Mouse (Mus musculus) lung, postnatal 25 days (tissue): ENCODE data around the gene Gbp6.
A peak's percentile ranks its signal among the peaks of the same experiment; 100 is the strongest.
"Not testable (repeated sequence)": the region's sequence is repeated elsewhere in the genome, so short reads cannot be mapped to it uniquely, and the experiment has no call there.

Experiments used
- DNase-seq: peaks from one replicate; pipeline ENCODE4 v3.0.0; 2022; ENCODE audit warnings: low spot score

Gene Gbp6

GRCm38 (mm10) chr5:105293226-105294165 lies at the start of gene Gbp6, which contains the start of gene Gm43302:
Gbp6 (minus strand) TSS chr5:105293698.
Gm43302 (minus strand) TSS chr5:105293695.
- peak; percentile 79 for DNase-seq

GRCm38 (mm10) chr5:105341281-105341680 lies 47.8 kb upstream of the Gbp6 start:
- DNase-seq: no peak

GRCm38 (mm10) chr5:105322543-105322942 lies 29.0 kb upstream of the Gbp6 start:
- DNase-seq: no peak

- no peak for DNase-seq
These were observed 17.4 kb upstream of the Gbp6 start for GRCm38 (mm10) chr5:105310941-105311340.

GRCm38 (mm10) chr5:105309148-105309547 lies 15.7 kb upstream of the Gbp6 start:
- DNase-seq: not testable (repeated sequence)

GRCm38 (mm10) chr5:105306946-105307345 lies 13.4 kb upstream of the Gbp6 start:
- not testable (repeated sequence) for DNase-seq

GRCm38 (mm10) chr5:105306159-105306581 lies 12.7 kb upstream of the Gbp6 start:
- DNase-seq: no peak

GRCm38 (mm10) chr5:105305671-105306070 lies 12.2 kb upstream of the Gbp6 start:
- DNase-seq: not testable (repeated sequence)

- no peak for DNase-seq
These were observed 8.5 kb upstream of the Gbp6 start for GRCm38 (mm10) chr5:105301963-105302362.

GRCm38 (mm10) chr5:105301531-105301930 lies 8.0 kb upstream of the Gbp6 start:
- no peak for DNase-seq

GRCm38 (mm10) chr5:105295746-105296145 lies 2.2 kb upstream of the Gbp6 start:
- peak; percentile 24 for DNase-seq

- DNase-seq: no peak
These were observed 1.0 kb downstream of the Gbp6 start for GRCm38 (mm10) chr5:105292492-105292891.

GRCm38 (mm10) chr5:105290921-105291320 lies 2.6 kb downstream of the Gbp6 start:
- DNase-seq: not testable (repeated sequence)

- DNase-seq: not testable (repeated sequence)
These were observed 32.8 kb downstream of the Gbp6 start for GRCm38 (mm10) chr5:105260673-105261072.

- DNase-seq: no peak
These were observed 41.0 kb downstream of the Gbp6 start for GRCm38 (mm10) chr5:105252491-105252890.

GRCm38 (mm10) chr5:105244741-105245140 lies 48.8 kb downstream of the Gbp6 start:
- DNase-seq: not testable (repeated sequence)

- DNase-seq: not testable (repeated sequence)
These were observed 52.5 kb downstream of the Gbp6 start for GRCm38 (mm10) chr5:105240982-105241381.

GRCm38 (mm10) chr5:105239483-105240047 lies 53.9 kb downstream of the Gbp6 start, which contains the start of gene Gbp10:
Gbp10 (minus strand) TSS chr5:105239533.
- peak; percentile 28 for DNase-seq

- not testable (repeated sequence) for DNase-seq
These were observed 55.1 kb downstream of the Gbp6 start for GRCm38 (mm10) chr5:105238402-105238801.

- not testable (repeated sequence) for DNase-seq
These were observed 57.5 kb downstream of the Gbp6 start for GRCm38 (mm10) chr5:105236040-105236439.
